ENCODE assay signal across 15 mouse cellular contexts in the genomic region with DNA sequence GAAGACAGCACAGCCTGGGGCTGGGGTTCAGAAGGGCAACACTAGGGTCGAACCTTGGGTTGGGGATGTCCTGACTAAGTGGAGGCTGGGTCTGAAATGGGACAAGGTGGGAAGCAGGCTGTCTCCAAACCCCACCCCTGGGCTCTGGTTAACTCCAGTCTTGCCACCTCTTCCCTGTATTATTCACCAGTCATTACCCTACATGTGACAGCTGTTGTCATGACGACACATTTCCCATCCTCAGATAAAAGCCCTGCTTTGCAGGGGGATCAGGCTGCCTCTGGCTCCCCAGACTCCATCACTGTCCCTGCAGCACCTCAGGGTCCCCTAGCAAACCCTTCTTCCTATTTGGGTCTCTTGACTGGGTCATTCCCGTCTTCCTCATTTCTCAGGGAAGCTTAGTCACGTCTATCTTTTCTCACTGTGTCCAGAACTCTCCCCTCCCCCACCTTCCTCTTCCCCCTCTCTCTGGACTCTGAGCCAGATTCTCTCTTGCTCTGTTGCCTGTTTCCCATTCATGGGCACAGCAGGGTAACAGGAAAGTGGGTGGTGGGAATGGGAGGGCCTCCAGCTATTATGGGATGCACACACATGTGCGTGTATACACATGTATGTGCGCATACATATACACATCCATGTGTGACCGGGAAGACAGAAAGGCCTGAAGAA. TPM values are rescaled to one million over a fixed set of nuclear protein-coding genes. Genes with fewer than 3 reads are reported as not detected.
A peak's percentile ranks its signal among the peaks of the same experiment; 100 is the strongest.
DNase-seq lines count a peak whose midpoint lies in the region; ATAC-seq and TF ChIP-seq lines count a peak whose summit lies in the region.
"Had no signal": no experiment of that assay in that cellular context is flagged by ENCODE, and none has a peak within 500 bp of the region (broad histone marks: within the 10 kb centered on the region; RNA-seq: fewer than 3 reads in every experiment).

No protein-coding gene starts in this region.

- 74% methylated on average over 7 of the region's 7 CpGs for WGBS in liver, adult 2 months
- WGBS in liver, postnatal 0 days (ENCODE audit: insufficient replicate concordance): 60% methylated on average over 7 of the region's 7 CpGs
- 61% methylated on average over 7 of the region's 7 CpGs for WGBS in forebrain, embryonic 13.5 days
- 61% methylated on average over 7 of the region's 7 CpGs for WGBS in liver, embryonic 15.5 days (ENCODE audit: insufficient replicate concordance)

- no peaks in the 10 kb centered on the region for H3K79me2 ChIP-seq in liver, adult 2 months (ENCODE audit: control insufficient read depth, insufficient read depth, low read length)

- 0 out of 2 replicates have a peak overlapping the region, but pooled peaks have one; percentile 34 for H3K27ac ChIP-seq in liver, adult 2 months (replicated peaks; ENCODE audit: insufficient read depth, low read depth, low read length)
- no peak overlapping the region for H3K27ac ChIP-seq in liver, postnatal 0 days (ENCODE audit: low read depth)
- no peak overlapping the region for H3K27ac ChIP-seq in forebrain, embryonic 13.5 days
- H3K27ac ChIP-seq in liver, embryonic 15.5 days (replicated peaks): peak overlapping the region; percentile 34
- H3K27ac ChIP-seq: limb, embryonic 12.5 days had no signal

- H3K27me3 ChIP-seq in liver, adult 2 months (ENCODE audit: control insufficient read depth, insufficient read depth, low read length): no peaks in the 10 kb centered on the region
- H3K27me3 ChIP-seq in liver, postnatal 0 days (ENCODE audit: insufficient read depth, low read length): no peaks in the 10 kb centered on the region
- no peaks in the 10 kb centered on the region for H3K27me3 ChIP-seq in forebrain, embryonic 13.5 days
- H3K27me3 ChIP-seq in liver, embryonic 15.5 days: 0 out of 2 replicates have a peak, but pooled peaks cover 3% of the 10 kb centered on the region
- H3K27me3 ChIP-seq: limb, embryonic 12.5 days had no signal

- H3K4me3 ChIP-seq in liver, adult 2 months (ENCODE audit: insufficient read depth, low read depth, low read length): no peak overlapping the region
- H3K4me3 ChIP-seq in liver, postnatal 0 days (ENCODE audit: low read depth, low read length): no peak overlapping the region
- H3K4me3 ChIP-seq in forebrain, embryonic 13.5 days: no peak overlapping the region
- H3K4me3 ChIP-seq in liver, embryonic 15.5 days (replicated peaks): no peak overlapping the region
- H3K4me3 ChIP-seq: limb, embryonic 12.5 days; megakaryocyte, embryonic 14.5 days had no signal

- H3K4me1 ChIP-seq in liver, adult 2 months (ENCODE audit: control insufficient read depth, insufficient read depth, low read length): peaks cover 6% of the 10 kb centered on the region; the same call in 1 of the 2 replicates
- peaks cover 32% of the 10 kb centered on the region for H3K4me1 ChIP-seq in liver, postnatal 0 days (ENCODE audit: insufficient read depth)
- H3K4me1 ChIP-seq in forebrain, embryonic 13.5 days: peaks cover 16% of the 10 kb centered on the region
- peaks cover 68% of the 10 kb centered on the region for H3K4me1 ChIP-seq in liver, embryonic 15.5 days (replicated peaks)
- H3K4me1 ChIP-seq: limb, embryonic 12.5 days had no signal

- H3K9ac ChIP-seq in liver, adult 2 months (ENCODE audit: low read depth, low read length): no peak overlapping the region
- H3K9ac ChIP-seq in liver, postnatal 0 days (replicated peaks): no peak overlapping the region
- no peak overlapping the region for H3K9ac ChIP-seq in forebrain, embryonic 13.5 days
- no peak overlapping the region for H3K9ac ChIP-seq in liver, embryonic 15.5 days
- H3K9ac ChIP-seq: limb, embryonic 12.5 days had no signal

- no peak for TF ChIP-seq CTCF in liver, adult 2 months (IDR thresholded peaks at IDR 0.05; ENCODE audit: low read depth, low read length)
- TF ChIP-seq CTCF in liver, postnatal 0 days (IDR thresholded peaks at IDR 0.05; ENCODE audit: low read depth): no peak

- no peak overlapping the region for H3K4me2 ChIP-seq in liver, postnatal 0 days (ENCODE audit: low read depth, low read length)
- H3K4me2 ChIP-seq in forebrain, embryonic 13.5 days: no peak overlapping the region
- H3K4me2 ChIP-seq in liver, embryonic 15.5 days: no peak overlapping the region
- H3K4me2 ChIP-seq: limb, embryonic 12.5 days had no signal

- TF ChIP-seq POLR2A in liver, adult 2 months (IDR thresholded peaks at IDR 0.05; ENCODE audit: extremely low read depth, insufficient read depth, low read length): no peak

- DNase-seq in liver, adult 2 months (ENCODE audit: extremely low read depth, low read depth, low spot score): no peak
- DNase-seq in liver, postnatal 0 days: no peak
- no peak for DNase-seq in lung, postnatal 36 days
- DNase-seq in cerebellum, postnatal 4 days (ENCODE audit: low spot score in 2 of 2): no peak
- DNase-seq in gastrocnemius, postnatal 10 days: no peak
- DNase-seq: spleen, adult 18-20 months had no signal

- H3K36me3 ChIP-seq in liver, adult 2 months (ENCODE audit: control insufficient read depth, insufficient read depth, low read length): no peaks in the 10 kb centered on the region
- no peaks in the 10 kb centered on the region for H3K36me3 ChIP-seq in liver, postnatal 0 days (replicated peaks; ENCODE audit: insufficient read depth, low read length)
- H3K36me3 ChIP-seq in forebrain, embryonic 13.5 days (ENCODE audit: poor library complexity, severe bottlenecking): no peaks in the 10 kb centered on the region
- no peaks in the 10 kb centered on the region for H3K36me3 ChIP-seq in liver, embryonic 15.5 days (replicated peaks)
- H3K36me3 ChIP-seq: limb, embryonic 12.5 days had no signal

- no peak for ATAC-seq in liver, postnatal 0 days
- ATAC-seq in forebrain, embryonic 13.5 days: peak; percentile 74
- ATAC-seq in liver, embryonic 15.5 days (ENCODE audit: insufficient read depth): no peak

- no peaks in the 10 kb centered on the region for H3K9me3 ChIP-seq in liver, postnatal 0 days (ENCODE audit: low read length)
- H3K9me3 ChIP-seq in forebrain, embryonic 13.5 days (replicated peaks): no peaks in the 10 kb centered on the region
- no peaks in the 10 kb centered on the region for H3K9me3 ChIP-seq in liver, embryonic 15.5 days (replicated peaks)
- H3K9me3 ChIP-seq: limb, embryonic 12.5 days; megakaryocyte, embryonic 14.5 days had no signal

- TF ChIP-seq EP300 in liver, postnatal 0 days (IDR thresholded peaks at IDR 0.05; ENCODE audit: low read depth): no peak

RNA-seq across cellular contexts. Expression of a gene that starts 15.1 kb away (rescaled TPM):
- total RNA-seq in liver, adult 2 months (2014; rRNA removed): 2.5 and 4.0 TPM in 2 replicates
- 5.0 TPM in 2 replicates for polyA plus RNA-seq in liver, adult 2 months (2012; rRNA removed)
- 4.7 and 4.8 TPM in 2 replicates for polyA plus RNA-seq in liver, postnatal 0 days (2015; fragmentation: Nextera tagmentation; extraction: Ambion mirVana)
- 0.18 and 0.42 TPM in 2 replicates for polyA plus RNA-seq in forebrain, embryonic 13.5 days (2015; fragmentation: Nextera tagmentation; extraction: Ambion mirVana)
- polyA plus RNA-seq in liver, embryonic 15.5 days (2015; fragmentation: Nextera tagmentation; extraction: Ambion mirVana): 21.7 and 24.0 TPM in 2 replicates
- 1 to 10 TPM; 1.4 to 1.8 TPM for total RNA-seq in gastrocnemius, postnatal 10 days (2021)

RNA-seq across cellular contexts. Expression of a gene that starts 39.6 kb away (rescaled TPM):
- total RNA-seq in liver, adult 2 months (2014; rRNA removed): not detected in 2 replicates
- not detected in 2 replicates for polyA plus RNA-seq in liver, adult 2 months (2012; rRNA removed)
- polyA plus RNA-seq in liver, postnatal 0 days (2015; fragmentation: Nextera tagmentation; extraction: Ambion mirVana): not detected in 2 replicates
- not detected in 2 replicates for polyA plus RNA-seq in forebrain, embryonic 13.5 days (2015; fragmentation: Nextera tagmentation; extraction: Ambion mirVana)
- polyA plus RNA-seq in liver, embryonic 15.5 days (2015; fragmentation: Nextera tagmentation; extraction: Ambion mirVana): 0.03 TPM in 1 of 2 replicates, not detected in the other
- total RNA-seq in gastrocnemius, postnatal 10 days (2021): under 1 TPM in 1 of 2 experiments, not detected in 1; 0.16 TPM
- total RNA-seq: ES-E14; gastrocnemius, adult 18-20 months; layer of hippocampus, adult 18-20 months had no signal
- polyA plus RNA-seq: limb, embryonic 12.5 days had no signal

RNA-seq across cellular contexts. Expression of a gene that starts 42.1 kb away (rescaled TPM):
- total RNA-seq in liver, adult 2 months (2014; rRNA removed): 0.37 and 1.2 TPM in 2 replicates
- polyA plus RNA-seq in liver, adult 2 months (2012; rRNA removed): 0.45 and 0.83 TPM in 2 replicates
- 5.6 and 5.9 TPM in 2 replicates for polyA plus RNA-seq in liver, postnatal 0 days (2015; fragmentation: Nextera tagmentation; extraction: Ambion mirVana)
- polyA plus RNA-seq in forebrain, embryonic 13.5 days (2015; fragmentation: Nextera tagmentation; extraction: Ambion mirVana): 3.1 and 3.6 TPM in 2 replicates
- polyA plus RNA-seq in liver, embryonic 15.5 days (2015; fragmentation: Nextera tagmentation; extraction: Ambion mirVana): 2.6 and 2.9 TPM in 2 replicates
- total RNA-seq in gastrocnemius, postnatal 10 days (2021): 1 to 10 TPM; 2.6 TPM

RNA-seq across cellular contexts. Expression of a gene that starts 46.9 kb away (rescaled TPM):
- 1.2 and 1.3 TPM in 2 replicates for total RNA-seq in liver, adult 2 months (2014; rRNA removed)
- polyA plus RNA-seq in liver, adult 2 months (2012; rRNA removed): 2.1 and 2.2 TPM in 2 replicates
- 0.46 and 0.51 TPM in 2 replicates for polyA plus RNA-seq in liver, postnatal 0 days (2015; fragmentation: Nextera tagmentation; extraction: Ambion mirVana)
- 0.12 and 0.13 TPM in 2 replicates for polyA plus RNA-seq in forebrain, embryonic 13.5 days (2015; fragmentation: Nextera tagmentation; extraction: Ambion mirVana)
- polyA plus RNA-seq in liver, embryonic 15.5 days (2015; fragmentation: Nextera tagmentation; extraction: Ambion mirVana): 0.35 and 0.63 TPM in 2 replicates
- under 1 TPM; 0.09 TPM for total RNA-seq in gastrocnemius, postnatal 10 days (2021)
- total RNA-seq: gastrocnemius, adult 18-20 months; hematopoietic stem cell, adult 5-6 weeks had no signal
- polyA plus RNA-seq: embryonic facial prominence, embryonic 11.5 days had no signal

Comparison
In these comparisons a context has a peak if more than half of its experiments do, and no peak if none do; other contexts are left out.
1. H3K27ac ChIP-seq: peak in liver, adult 2 months (single experiment) and liver, embryonic 15.5 days (single experiment); none in liver, postnatal 0 days (single experiment) and forebrain, embryonic 13.5 days (single experiment).